Comparison of ENCODE assay signal across 15 mouse cellular contexts in the genomic region with DNA sequence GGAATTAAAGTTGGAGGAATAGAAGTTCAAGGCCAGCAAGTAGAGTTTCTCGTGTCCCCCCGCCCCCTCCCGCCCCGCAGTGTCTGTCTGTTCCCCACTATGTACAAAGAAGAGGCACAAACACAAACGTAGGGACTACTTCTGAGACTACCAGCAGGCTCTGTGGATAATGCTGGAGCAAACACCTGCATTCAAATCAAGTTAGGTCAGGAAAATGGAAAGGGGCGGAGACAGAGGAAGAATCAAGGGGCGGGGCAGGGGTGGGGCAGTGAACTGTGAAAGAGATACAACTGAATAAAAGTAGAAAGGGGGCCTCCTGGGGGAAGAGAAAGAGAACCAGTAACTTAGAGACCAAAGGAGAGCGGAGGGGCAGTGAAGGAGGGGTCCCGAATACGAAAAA. TPM values are rescaled to one million over a fixed set of nuclear protein-coding genes. Genes with fewer than 3 reads are reported as not detected.
DNase-seq lines count a peak whose midpoint lies in the region; ATAC-seq and TF ChIP-seq lines count a peak whose summit lies in the region.
"Had no signal": no experiment of that assay in that cellular context is flagged by ENCODE, and none has a peak within 500 bp of the region (broad histone marks: within the 10 kb centered on the region; RNA-seq: fewer than 3 reads in every experiment).

No protein-coding gene starts in this region.

- H3K27ac ChIP-seq in midbrain, embryonic 10.5 days (replicated peaks), result peak overlapping the region; percentile 7; the same call in 1 of the 2 replicates
- H3K27ac ChIP-seq in midbrain, postnatal 0 days (ENCODE audit: low read depth, low read length), result no peak overlapping the region
- no peak overlapping the region for H3K27ac ChIP-seq in hindbrain, embryonic 13.5 days
- H3K27ac ChIP-seq in neural tube, embryonic 14.5 days (ENCODE audit: low read depth, low read length), result no peak overlapping the region
- H3K27ac ChIP-seq: embryonic facial prominence, embryonic 15.5 days; lung, embryonic 15.5 days had no signal

- peaks cover 31% of the 10 kb centered on the region for H3K4me1 ChIP-seq in midbrain, embryonic 10.5 days
- H3K4me1 ChIP-seq in midbrain, postnatal 0 days (ENCODE audit: insufficient read depth, low read length), result no peaks in the 10 kb centered on the region; the same call in 1 of the 2 replicates
- H3K4me1 ChIP-seq in hindbrain, embryonic 13.5 days (replicated peaks), result peaks cover 23% of the 10 kb centered on the region
- peaks cover 13% of the 10 kb centered on the region for H3K4me1 ChIP-seq in neural tube, embryonic 14.5 days (ENCODE audit: control insufficient read depth, insufficient read depth, low read length)
- H3K4me1 ChIP-seq: megakaryocyte, embryonic 14.5 days had no signal

- no peak overlapping the region for H3K4me2 ChIP-seq in midbrain, postnatal 0 days (ENCODE audit: low read depth, low read length, poor library complexity, severe bottlenecking)
- peak overlapping the region; percentile 54; the same call in 1 of the 2 replicates for H3K4me2 ChIP-seq in hindbrain, embryonic 13.5 days
- H3K4me2 ChIP-seq in neural tube, embryonic 14.5 days (ENCODE audit: low read depth, low read length), result peak overlapping the region; percentile 50; the same call in 1 of the 2 replicates
- H3K4me2 ChIP-seq: lung, embryonic 15.5 days had no signal

- H3K9ac ChIP-seq in midbrain, postnatal 0 days (replicated peaks; ENCODE audit: low read length, poor library complexity, severe bottlenecking), result no peak overlapping the region
- H3K9ac ChIP-seq in hindbrain, embryonic 13.5 days, result no peak overlapping the region
- no peak overlapping the region for H3K9ac ChIP-seq in neural tube, embryonic 14.5 days (replicated peaks; ENCODE audit: low read depth, low read length)
- H3K9ac ChIP-seq: embryonic facial prominence, embryonic 15.5 days; lung, embryonic 15.5 days had no signal

- no peaks in the 10 kb centered on the region for H3K9me3 ChIP-seq in midbrain, embryonic 10.5 days (replicated peaks)
- H3K9me3 ChIP-seq in midbrain, postnatal 0 days (ENCODE audit: low read length), result no peaks in the 10 kb centered on the region
- no peaks in the 10 kb centered on the region for H3K9me3 ChIP-seq in hindbrain, embryonic 13.5 days
- H3K9me3 ChIP-seq in neural tube, embryonic 14.5 days (ENCODE audit: control insufficient read depth, low read length), result no peaks in the 10 kb centered on the region
- H3K9me3 ChIP-seq: embryonic facial prominence, embryonic 15.5 days; lung, embryonic 15.5 days; megakaryocyte, embryonic 14.5 days had no signal

- TF ChIP-seq CTCF in midbrain, postnatal 0 days (IDR thresholded peaks at IDR 0.05), result no peak

- WGBS in midbrain, embryonic 10.5 days, result 3% methylated on average over 10 of the region's 10 CpGs
- WGBS in midbrain, postnatal 0 days, result 8% methylated on average over 10 of the region's 10 CpGs
- 3% methylated on average over 10 of the region's 10 CpGs for WGBS in hindbrain, embryonic 13.5 days
- 7% methylated on average over 10 of the region's 10 CpGs for WGBS in neural tube, embryonic 14.5 days

- peak overlapping the region; percentile 49 for H3K4me3 ChIP-seq in midbrain, embryonic 10.5 days
- no peak overlapping the region for H3K4me3 ChIP-seq in midbrain, postnatal 0 days (ENCODE audit: low read depth, low read length)
- no peak overlapping the region for H3K4me3 ChIP-seq in hindbrain, embryonic 13.5 days
- no peak overlapping the region for H3K4me3 ChIP-seq in neural tube, embryonic 14.5 days (ENCODE audit: low read depth, low read length)
- H3K4me3 ChIP-seq: embryonic facial prominence, embryonic 15.5 days; lung, embryonic 15.5 days; megakaryocyte, embryonic 14.5 days had no signal

- no peak for ATAC-seq in midbrain, postnatal 0 days (ENCODE audit: low FRiP score)
- no peak for ATAC-seq in hindbrain, embryonic 13.5 days (ENCODE audit: low FRiP score)
- ATAC-seq in neural tube, embryonic 14.5 days (ENCODE audit: low read depth), result no peak
- ATAC-seq: intestine, embryonic 16.5 days had no signal

- DNase-seq in embryo, embryonic 11 days, result peak; percentile 43
- no peak for DNase-seq in embryo, embryonic 9.5 days (ENCODE audit: extremely low spot score)
- peak; percentile 45 for DNase-seq in midbrain, embryonic 10.5 days (ENCODE audit: low spot score)
- DNase-seq in midbrain, postnatal 0 days (ENCODE audit: low spot score), result no peak
- DNase-seq in spleen, adult 12 weeks (ENCODE audit: low spot score), result no peak
- DNase-seq in layer of hippocampus, postnatal 14 days (ENCODE audit: low spot score in 2 of 2), result no peak
- DNase-seq: cerebellum, adult 2 months; kidney, postnatal 36 days had no signal

- no peaks in the 10 kb centered on the region for H3K36me3 ChIP-seq in midbrain, embryonic 10.5 days
- no peaks in the 10 kb centered on the region for H3K36me3 ChIP-seq in midbrain, postnatal 0 days (ENCODE audit: insufficient read depth, low read length)
- H3K36me3 ChIP-seq in hindbrain, embryonic 13.5 days, result no peaks in the 10 kb centered on the region
- H3K36me3 ChIP-seq in neural tube, embryonic 14.5 days (ENCODE audit: control insufficient read depth, insufficient read depth, low read length), result no peaks in the 10 kb centered on the region
- H3K36me3 ChIP-seq: embryonic facial prominence, embryonic 15.5 days; G1E; lung, embryonic 15.5 days had no signal

- peaks cover 80% of the 10 kb centered on the region for H3K27me3 ChIP-seq in midbrain, embryonic 10.5 days (ENCODE audit: low read depth, poor library complexity, severe bottlenecking)
- peaks cover 10% of the 10 kb centered on the region for H3K27me3 ChIP-seq in midbrain, postnatal 0 days (ENCODE audit: insufficient read depth, low read length)
- peaks cover 40% of the 10 kb centered on the region for H3K27me3 ChIP-seq in hindbrain, embryonic 13.5 days
- H3K27me3 ChIP-seq in neural tube, embryonic 14.5 days (ENCODE audit: control insufficient read depth, insufficient read depth, low read length), result no peaks in the 10 kb centered on the region

RNA-seq across cellular contexts. Expression of gene Tshz3, which starts 19.4 kb away (rescaled TPM):
- 2.3 and 2.4 TPM in 2 replicates for polyA plus RNA-seq in midbrain, embryonic 10.5 days (2016; fragmentation: Nextera tagmentation; extraction: Ambion mirVana)
- 11.1 and 11.9 TPM in 2 replicates for total RNA-seq in midbrain, postnatal 0 days (2014; rRNA removed)
- 5.1 and 6.7 TPM in 2 replicates for polyA plus RNA-seq in midbrain, postnatal 0 days (2015; fragmentation: Nextera tagmentation; extraction: Ambion mirVana)
- 37.1 and 39.9 TPM in 2 replicates for polyA plus RNA-seq in hindbrain, embryonic 13.5 days (2015; fragmentation: Nextera tagmentation; extraction: Ambion mirVana)
- polyA plus RNA-seq in neural tube, embryonic 14.5 days (2014; fragmentation: Nextera tagmentation; extraction: Ambion mirVana), result 87.2 and 104 TPM in 2 replicates
- 10 to 100 TPM in 1 of 2 experiments, 1 to 10 TPM in 1; 6.5 to 11.8 TPM for total RNA-seq in layer of hippocampus, postnatal 14 days (2021)
- total RNA-seq: G1E had no signal
- polyA plus RNA-seq: G1E had no signal

Comparison
In these comparisons a context has a peak if more than half of its experiments do, and no peak if none do; other contexts are left out.
1. DNase-seq: peak in embryo, embryonic 11 days (single experiment) and midbrain, embryonic 10.5 days (single experiment); none in embryo, embryonic 9.5 days (single experiment), midbrain, postnatal 0 days (single experiment), spleen, adult 12 weeks (single experiment) and layer of hippocampus, postnatal 14 days (0 of 2).